Mouse (Mus musculus): ENCODE results near the gene Oxnad1. TPM values are rescaled to one million over a fixed set of nuclear protein-coding genes. Genes with fewer than 3 reads are reported as not detected.

Gene Oxnad1
- polyA plus RNA-seq, 1 experiment from 2014 or later = 19.3 TPM

- no peak overlapping the region for H3K9ac ChIP-seq (replicated peaks; ENCODE audit: low read length)
- H3K36me3 ChIP-seq (replicated peaks; ENCODE audit: control insufficient read depth, insufficient read depth, low read depth, low read length) = no peaks in the 10 kb centered on the region
- 88% methylated on average over 2 of the region's 2 CpGs for WGBS
- H3K4me2 ChIP-seq (ENCODE audit: low read depth, low read length) = no peak overlapping the region
- H3K9me3 ChIP-seq (replicated peaks; ENCODE audit: control insufficient read depth, low read length) = no peaks in the 10 kb centered on the region
- H3K4me1 ChIP-seq (ENCODE audit: control insufficient read depth, insufficient read depth, low read length) = no peaks in the 10 kb centered on the region
- DNase-seq (ENCODE audit: low spot score) (no peak), ATAC-seq (replicated peaks; ENCODE audit: insufficient number of reproducible peaks, low FRiP score, low TSS enrichment, low read depth) (no peak)
- H3K4me3 ChIP-seq (ENCODE audit: low read depth, low read length) = no peak overlapping the region
- no peak overlapping the region for H3K27ac ChIP-seq (replicated peaks; ENCODE audit: low read depth, low read length)
- no peaks in the 10 kb centered on the region for H3K27me3 ChIP-seq (ENCODE audit: control insufficient read depth, insufficient read depth, low read length)
Observed at GRCm38 (mm10) chr14:32150872-32151271, 65.7 kb downstream of the Oxnad1 start.

GRCm38 (mm10) chr14:32152243-32152965, 67.2 kb downstream of the Oxnad1 start:
- Histone ChIP-seq H3K36me3 (replicated peaks; ENCODE audit: control insufficient read depth, insufficient read depth, low read depth, low read length) (no peaks in the 10 kb centered on the region), H3K27ac (replicated peaks; ENCODE audit: low read depth, low read length) (no peak overlapping the region), H3K9me3 (replicated peaks; ENCODE audit: control insufficient read depth, low read length) (no peaks in the 10 kb centered on the region), H3K4me3 (ENCODE audit: low read depth, low read length) (no peak overlapping the region), H3K4me2 (ENCODE audit: low read depth, low read length) (no peak overlapping the region), H3K9ac (replicated peaks; ENCODE audit: low read length) (no peak overlapping the region), H3K4me1 (ENCODE audit: control insufficient read depth, insufficient read depth, low read length) (no peaks in the 10 kb centered on the region), H3K27me3 (ENCODE audit: control insufficient read depth, insufficient read depth, low read length) (no peaks in the 10 kb centered on the region)
- 87% methylated on average over 18 of the region's 18 CpGs for WGBS
- no peak for ATAC-seq (replicated peaks; ENCODE audit: insufficient number of reproducible peaks, low FRiP score, low TSS enrichment, low read depth)
- DNase-seq (ENCODE audit: low spot score) = no peak

Other genes with a start within 250 kb of the Oxnad1 start
- gene Galnt15, start 56.4 kb upstream of the Oxnad1 start, polyA plus RNA-seq (2014; fragmentation: Nextera tagmentation; extraction: Ambion mirVana) = 0.04 and 0.20 TPM in 2 replicates
- gene Dph3, start 355 bp downstream of the Oxnad1 start, polyA plus RNA-seq (2014; fragmentation: Nextera tagmentation; extraction: Ambion mirVana) = 95.7 and 96.1 TPM in 2 replicates
- gene Msmb, start 56.6 kb downstream of the Oxnad1 start, polyA plus RNA-seq (2014; fragmentation: Nextera tagmentation; extraction: Ambion mirVana) = not detected in 2 replicates
- gene Ncoa4, start 74.5 kb downstream of the Oxnad1 start, polyA plus RNA-seq (2014; fragmentation: Nextera tagmentation; extraction: Ambion mirVana) = 89.3 and 92.7 TPM in 2 replicates
- gene Timm23, start 116.5 kb downstream of the Oxnad1 start, polyA plus RNA-seq (2014; fragmentation: Nextera tagmentation; extraction: Ambion mirVana) = 315 and 318 TPM in 2 replicates
- 74.2 and 81.7 TPM in 2 replicates for gene Parg, start 116.6 kb downstream of the Oxnad1 start, polyA plus RNA-seq (2014; fragmentation: Nextera tagmentation; extraction: Ambion mirVana)
- 13.2 and 17.1 TPM in 2 replicates for gene Ogdhl, start 236.6 kb downstream of the Oxnad1 start, polyA plus RNA-seq (2014; fragmentation: Nextera tagmentation; extraction: Ambion mirVana)

All from embryonic facial prominence, embryonic 11.5 days (tissue).